Mouse (Mus musculus): ENCODE results near the gene Morn5. TPM values are rescaled to one million over a fixed set of nuclear protein-coding genes. Genes with fewer than 3 reads are reported as not detected.
A peak's percentile ranks its signal among the peaks of the same experiment; 100 is the strongest.

The Morn5 gene
- 0.11 TPM for polyA plus RNA-seq (2012; fragmentation: generic; extraction: Trizol)
- long read RNA-seq, experiment 1, partial matches to known transcripts = 0 of 1 reads
- long read RNA-seq, experiment 1, other reads (novel, unspliced or antisense) = 1 of 1 reads
- long read RNA-seq, experiment 2 = 0 reads

DNA sequence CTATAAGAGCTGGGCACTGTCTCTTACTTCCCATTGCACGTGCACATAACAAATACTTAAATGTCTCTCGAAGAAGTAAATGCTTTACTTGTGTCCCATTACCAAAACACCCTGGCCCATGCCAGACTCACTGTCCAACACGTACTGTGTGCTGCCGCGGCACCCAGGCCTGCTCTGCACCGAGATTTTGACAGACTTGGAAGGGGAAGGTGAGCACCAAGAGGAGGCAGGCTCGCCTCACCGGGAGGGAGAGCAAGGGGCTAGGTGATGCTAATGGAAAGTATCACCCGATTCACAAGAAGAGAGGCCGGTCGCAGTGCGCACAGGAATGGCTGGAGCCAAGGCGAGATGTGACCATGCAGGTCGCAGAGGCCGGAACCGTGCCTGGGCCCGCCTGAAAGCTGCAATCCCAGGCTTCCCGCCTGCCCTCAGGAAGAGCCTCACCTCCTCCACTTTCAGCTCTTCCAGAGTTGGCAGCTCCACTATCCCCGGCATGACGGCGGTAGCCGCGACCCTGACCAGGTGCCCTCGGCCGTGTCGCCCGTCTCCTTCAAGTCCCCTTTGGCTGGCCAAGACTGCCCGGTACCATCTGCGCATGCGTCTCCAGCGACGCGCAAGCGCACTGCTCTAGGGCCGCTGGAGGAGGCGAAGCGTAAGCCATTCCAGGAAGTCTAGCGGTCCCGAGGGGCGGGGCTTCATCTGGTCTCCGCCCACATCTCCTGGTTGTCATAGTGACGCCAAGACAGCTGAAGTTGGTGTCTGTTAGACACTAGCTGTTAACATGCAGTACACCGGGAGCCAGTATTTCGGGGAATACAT lies at the start of gene Morn5, which contains the start of gene Ndufa8:
Gene Morn5, plus strand, starts transcription at position 711 of the 819 bp plus-strand sequence.
Gene Ndufa8, minus strand, starts transcription at position 659 of the 819 bp plus-strand sequence.
- Histone ChIP-seq H3K36me3 (ENCODE audit: control insufficient read depth, insufficient read depth) (peaks cover 11% of the 10 kb centered on the region), H3K79me3 (ENCODE audit: low read depth) (peaks cover 41% of the 10 kb centered on the region), H3K79me2 (ENCODE audit: control insufficient read depth, insufficient read depth) (peaks cover 52% of the 10 kb centered on the region), H3K4me3 (ENCODE audit: insufficient read depth, poor library complexity, severe bottlenecking) (peak within 1 kb of the TSS; percentile 89), H3K27me3 (ENCODE audit: control insufficient read depth, insufficient read depth, insufficient read length) (no peaks in the 10 kb centered on the region), H3ac (ENCODE audit: control insufficient read depth, insufficient read length, low read depth) (peak within 1 kb of the TSS; percentile 89)
- no peak for TF ChIP-seq CTCF (IDR thresholded peaks at IDR 0.05; ENCODE audit: control insufficient read depth, insufficient read depth, insufficient read length)
- TF ChIP-seq FOSL1 (IDR thresholded peaks at IDR 0.05; ENCODE audit: insufficient read depth, low read length, poor library complexity, severe bottlenecking) = no peak
- no peak for TF ChIP-seq MYOD1 (IDR thresholded peaks at IDR 0.05; ENCODE audit: control insufficient read depth, insufficient read length, low read depth)
- no peak for TF ChIP-seq USF1 (IDR thresholded peaks at IDR 0.05; ENCODE audit: low read depth)

DNA sequence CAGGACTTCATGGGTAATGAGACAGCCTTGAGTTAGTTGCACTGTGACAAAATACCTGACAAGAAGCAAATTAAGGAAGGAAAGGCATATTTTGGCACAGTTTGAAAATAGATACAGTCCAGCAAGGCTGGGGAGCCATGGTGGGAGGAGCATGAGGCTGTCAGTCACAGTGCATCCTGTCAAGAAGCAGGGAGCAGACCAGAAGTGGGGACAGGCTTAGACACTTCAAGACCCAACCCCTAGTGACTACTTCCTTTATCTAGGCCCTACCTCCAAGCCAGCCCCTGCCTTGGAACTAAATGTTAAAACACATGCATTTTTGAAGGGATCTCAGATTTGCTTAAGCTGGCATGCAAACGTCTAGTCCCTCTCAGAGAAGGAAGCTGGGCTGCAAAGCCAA lies 48.9 kb upstream of the Morn5 start:
- TF ChIP-seq CEBPB (IDR thresholded peaks at IDR 0.05; ENCODE audit: low read depth) = no peak
- TF ChIP-seq CTCF (IDR thresholded peaks at IDR 0.05; ENCODE audit: control insufficient read depth, insufficient read depth, insufficient read length) = no peak
- TF ChIP-seq FOSL1 (IDR thresholded peaks at IDR 0.05; ENCODE audit: insufficient read depth, low read length, poor library complexity, severe bottlenecking) = no peak
- TF ChIP-seq MYOD1 (IDR thresholded peaks at IDR 0.05; ENCODE audit: control insufficient read depth, insufficient read length, low read depth) = no peak
- no peak for TF ChIP-seq USF1 (IDR thresholded peaks at IDR 0.05; ENCODE audit: low read depth)
- no peaks in the 10 kb centered on the region for H3K27me3 ChIP-seq (ENCODE audit: control insufficient read depth, insufficient read depth, insufficient read length)
- no peaks in the 10 kb centered on the region for H3K36me3 ChIP-seq (ENCODE audit: control insufficient read depth, insufficient read depth)
- H3ac ChIP-seq (ENCODE audit: control insufficient read depth, insufficient read length, low read depth) = no peak overlapping the region
- H3K79me2 ChIP-seq (ENCODE audit: control insufficient read depth, insufficient read depth) = no peaks in the 10 kb centered on the region
- no peak overlapping the region for H3K4me3 ChIP-seq (ENCODE audit: insufficient read depth, poor library complexity, severe bottlenecking)
- no peaks in the 10 kb centered on the region for H3K79me3 ChIP-seq (ENCODE audit: low read depth)

DNA sequence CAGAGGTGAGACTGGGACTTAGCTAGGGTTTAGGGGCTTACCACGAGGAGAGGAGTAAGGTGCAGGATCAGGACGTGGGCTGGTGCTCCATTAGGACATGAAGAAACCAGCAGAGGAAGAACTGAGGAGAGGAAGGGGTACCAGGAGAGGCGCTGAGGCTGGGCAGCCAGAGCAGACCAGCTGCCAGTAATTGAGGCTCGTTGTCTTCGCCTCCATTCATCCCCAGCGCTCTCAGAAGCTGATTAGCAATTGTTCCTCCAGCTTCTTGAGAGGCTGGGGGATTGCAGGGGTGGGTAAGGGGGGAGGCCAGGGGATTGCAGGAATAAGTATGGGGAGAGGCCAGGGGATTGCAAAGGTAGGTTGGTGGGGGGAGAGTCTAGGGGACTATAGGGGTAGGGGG lies 47.1 kb upstream of the Morn5 start:
- no peaks in the 10 kb centered on the region for H3K79me3 ChIP-seq (ENCODE audit: low read depth)
- no peak overlapping the region for H3ac ChIP-seq (ENCODE audit: control insufficient read depth, insufficient read length, low read depth)
- no peaks in the 10 kb centered on the region for H3K27me3 ChIP-seq (ENCODE audit: control insufficient read depth, insufficient read depth, insufficient read length)
- no peaks in the 10 kb centered on the region for H3K79me2 ChIP-seq (ENCODE audit: control insufficient read depth, insufficient read depth)
- TF ChIP-seq MYOG (IDR thresholded peaks at IDR 0.05; ENCODE audit: control insufficient read depth, extremely low read depth, insufficient read length) (no peak), FOSL1 (IDR thresholded peaks at IDR 0.05; ENCODE audit: insufficient read depth, low read length, poor library complexity, severe bottlenecking) (no peak), MAX (IDR thresholded peaks at IDR 0.05) (no peak), CEBPB (IDR thresholded peaks at IDR 0.05; ENCODE audit: low read depth) (no peak), USF1 (IDR thresholded peaks at IDR 0.05; ENCODE audit: low read depth) (no peak), MYOD1 (IDR thresholded peaks at IDR 0.05; ENCODE audit: control insufficient read depth, insufficient read length, low read depth) (no peak), CTCF (IDR thresholded peaks at IDR 0.05; ENCODE audit: control insufficient read depth, insufficient read depth, insufficient read length) (no peak)
- no peaks in the 10 kb centered on the region for H3K36me3 ChIP-seq (ENCODE audit: control insufficient read depth, insufficient read depth)
- no peak overlapping the region for H3K4me3 ChIP-seq (ENCODE audit: insufficient read depth, poor library complexity, severe bottlenecking)

DNA sequence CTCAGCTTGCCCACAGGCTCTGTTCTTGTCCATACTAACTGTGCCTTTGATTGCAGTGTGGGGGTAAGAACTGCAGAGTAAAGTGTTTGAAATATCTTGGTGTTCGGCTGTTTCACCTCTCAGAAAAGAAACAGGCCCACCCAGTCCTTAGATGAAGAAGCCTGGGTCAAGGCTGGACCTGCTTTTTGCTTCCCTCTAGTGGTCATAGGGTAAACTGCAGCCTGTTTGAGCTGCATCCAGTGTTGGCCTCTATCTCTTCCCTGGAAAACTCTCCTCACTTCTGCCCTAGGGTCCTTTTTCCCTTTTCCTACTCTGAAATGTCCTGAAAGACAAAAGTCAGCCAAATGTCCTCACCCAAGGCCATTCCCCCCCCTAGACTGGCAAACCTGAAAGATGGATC lies 41.2 kb upstream of the Morn5 start:
- no peaks in the 10 kb centered on the region for H3K79me3 ChIP-seq (ENCODE audit: low read depth)
- TF ChIP-seq CTCF (IDR thresholded peaks at IDR 0.05; ENCODE audit: control insufficient read depth, insufficient read depth, insufficient read length) (peak; percentile 64), USF1 (IDR thresholded peaks at IDR 0.05; ENCODE audit: low read depth) (no peak)
- peaks cover 4% of the 10 kb centered on the region for H3K27me3 ChIP-seq (ENCODE audit: control insufficient read depth, insufficient read depth, insufficient read length)
- H3K4me3 ChIP-seq (ENCODE audit: insufficient read depth, poor library complexity, severe bottlenecking) = no peak overlapping the region
- no peaks in the 10 kb centered on the region for H3K36me3 ChIP-seq (ENCODE audit: control insufficient read depth, insufficient read depth)
- H3K79me2 ChIP-seq (ENCODE audit: control insufficient read depth, insufficient read depth) = no peaks in the 10 kb centered on the region
- no peak overlapping the region for H3ac ChIP-seq (ENCODE audit: control insufficient read depth, insufficient read length, low read depth)

DNA sequence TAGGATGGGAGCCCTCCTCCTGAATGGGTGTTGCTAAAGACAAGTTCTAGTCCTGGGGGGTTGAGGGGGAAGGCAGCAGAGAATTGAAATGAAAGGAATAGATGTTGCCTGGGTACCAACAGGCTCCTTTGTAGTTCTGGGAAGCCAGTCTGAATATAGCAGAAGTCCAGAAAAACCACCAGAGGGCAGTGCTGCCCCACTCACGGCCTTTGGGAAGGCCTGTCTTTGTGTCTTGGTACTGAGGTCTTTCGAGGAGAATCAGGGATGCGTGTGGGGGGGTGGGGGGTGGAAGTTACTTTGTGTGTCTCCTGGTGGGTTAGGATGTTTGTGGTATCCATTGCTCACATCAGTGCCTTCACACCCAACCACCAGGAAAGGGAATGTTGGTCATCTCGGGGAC lies 39.9 kb upstream of the Morn5 start:
- peaks cover 4% of the 10 kb centered on the region for H3K27me3 ChIP-seq (ENCODE audit: control insufficient read depth, insufficient read depth, insufficient read length)
- H3ac ChIP-seq (ENCODE audit: control insufficient read depth, insufficient read length, low read depth) = no peak overlapping the region
- H3K79me3 ChIP-seq (ENCODE audit: low read depth) = no peaks in the 10 kb centered on the region
- no peaks in the 10 kb centered on the region for H3K79me2 ChIP-seq (ENCODE audit: control insufficient read depth, insufficient read depth)
- H3K4me3 ChIP-seq (ENCODE audit: insufficient read depth, poor library complexity, severe bottlenecking) = no peak overlapping the region
- TF ChIP-seq CTCF (IDR thresholded peaks at IDR 0.05; ENCODE audit: control insufficient read depth, insufficient read depth, insufficient read length) (peak; percentile 44), CEBPB (IDR thresholded peaks at IDR 0.05; ENCODE audit: low read depth) (no peak)
- no peaks in the 10 kb centered on the region for H3K36me3 ChIP-seq (ENCODE audit: control insufficient read depth, insufficient read depth)

DNA sequence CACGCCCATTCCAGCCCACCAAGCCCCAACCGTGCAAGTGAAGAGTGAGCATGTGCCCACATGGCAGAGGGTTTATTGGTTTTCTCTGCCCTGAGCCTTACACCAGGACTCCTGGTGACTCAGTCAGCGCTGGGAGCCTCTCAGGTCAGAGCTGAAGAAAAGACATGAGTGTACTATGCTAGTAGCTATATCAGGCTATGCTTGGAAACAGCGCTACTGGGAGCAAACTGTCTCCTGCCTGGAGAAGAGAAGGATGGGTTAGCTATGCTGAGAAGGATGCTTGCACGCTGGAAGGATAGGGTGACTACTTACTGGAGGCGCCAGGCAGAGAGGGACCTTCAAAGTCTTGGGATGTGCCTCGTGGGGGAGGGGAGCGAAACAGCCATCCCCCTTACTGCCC lies 38.7 kb upstream of the Morn5 start:
- Histone ChIP-seq H3K4me3 (ENCODE audit: insufficient read depth, poor library complexity, severe bottlenecking) (no peak overlapping the region), H3K36me3 (ENCODE audit: control insufficient read depth, insufficient read depth) (no peaks in the 10 kb centered on the region), H3K79me2 (ENCODE audit: control insufficient read depth, insufficient read depth) (no peaks in the 10 kb centered on the region), H3K79me3 (ENCODE audit: low read depth) (no peaks in the 10 kb centered on the region), H3ac (ENCODE audit: control insufficient read depth, insufficient read length, low read depth) (no peak overlapping the region), H3K27me3 (ENCODE audit: control insufficient read depth, insufficient read depth, insufficient read length) (peaks cover 4% of the 10 kb centered on the region)
- TF ChIP-seq MAX (IDR thresholded peaks at IDR 0.05) (no peak), USF1 (IDR thresholded peaks at IDR 0.05; ENCODE audit: low read depth) (no peak), MYOG (IDR thresholded peaks at IDR 0.05; ENCODE audit: control insufficient read depth, extremely low read depth, insufficient read length) (no peak), FOSL1 (IDR thresholded peaks at IDR 0.05; ENCODE audit: insufficient read depth, low read length, poor library complexity, severe bottlenecking) (no peak), CEBPB (IDR thresholded peaks at IDR 0.05; ENCODE audit: low read depth) (no peak), CTCF (IDR thresholded peaks at IDR 0.05; ENCODE audit: control insufficient read depth, insufficient read depth, insufficient read length) (no peak), MYOD1 (IDR thresholded peaks at IDR 0.05; ENCODE audit: control insufficient read depth, insufficient read length, low read depth) (no peak)

Measured in C2C12 (cell line).